Mouse (Mus musculus) ES-Bruce4 (cell line): Measurements from ENCODE around the gene Magi1.

Experiments used
- CTCF ChIP-seq: IDR thresholded peaks from one replicate; pipeline ENCODE4 v1.8.1; 2011; ENCODE audit warnings: low read depth, low read length
- EP300 ChIP-seq: IDR thresholded peaks from 2 replicates; pipeline ENCODE4 v1.6.1; 2011; ENCODE audit warnings: low read depth, low read length; ENCODE audit not compliant: insufficient read depth
- POLR2A ChIP-seq: IDR thresholded peaks from one replicate; pipeline ENCODE4 v1.8.1; 2011; ENCODE audit warnings: low read length; ENCODE audit not compliant: insufficient read depth

GRCm38 (mm10) chr6:94063542-94063941, 220.2 kb downstream of the Magi1 start:
- no peak for TF ChIP-seq CTCF
- TF ChIP-seq EP300: no peak
- TF ChIP-seq POLR2A: no peak
